Mouse (Mus musculus) left cerebral cortex, postnatal 25 days (tissue): Measurements from ENCODE around the gene Ypel4. TPM values are rescaled to one million over a fixed set of nuclear protein-coding genes. Genes with fewer than 3 reads are reported as not detected.
"Not testable (repeated sequence)": the region's sequence is repeated elsewhere in the genome, so short reads cannot be mapped to it uniquely, and the experiment has no call there.

Experiments used
- DNase-seq, 2 experiments: peaks; one replicate each; pipeline ENCODE4 v3.0.0; 2022; ENCODE audit warnings: low spot score in 2 of 2, mixed read lengths in 1 of 2
- intact Hi-C: fragments of 180-260 bp; cut with DNase I; formaldehyde crosslinking; loops from one replicate; pipeline ENCODE4 v1.15.1; 2025
- total RNA-seq, 2 experiments: library from RNA; stranded (reverse); gene quantifications; 2 replicates each; pipeline ENCODE4 v1.2.3; 2021

Ypel4 gene
- total RNA-seq, 2 experiments from 2014 or later: 66.7 to 69.0 TPM

GRCm38 (mm10) chr2:84725770-84726169, 8.1 kb upstream of the Ypel4 start:
- intact Hi-C loops: no loop called here
- DNase-seq: no peak

DNA sequence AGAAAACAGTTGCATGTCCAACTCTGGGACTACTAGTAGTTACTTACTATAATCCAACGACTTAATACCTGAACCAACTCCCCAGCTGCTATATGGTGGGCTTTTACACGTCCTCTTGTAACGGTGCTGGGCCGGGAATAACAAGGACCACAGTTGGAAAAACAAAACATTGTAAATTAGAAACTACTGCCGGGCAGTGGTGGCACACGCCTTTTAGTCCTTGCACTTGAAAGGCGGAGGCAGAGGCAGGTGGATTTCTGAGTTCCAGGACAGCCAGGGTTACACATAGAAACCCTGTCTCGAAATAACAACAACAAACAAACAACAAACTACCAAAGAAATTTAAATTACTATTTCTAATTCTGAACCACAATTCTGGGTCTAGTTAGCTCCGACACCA, 7.1 kb upstream of the Ypel4 start:
- DNase-seq: no peak
- intact Hi-C loops: loop anchor here (1.0 kb wide), 1 partner anchor 11 kb away; the partner anchor contains the start of gene Zdhhc5

- intact Hi-C loops: loop anchor here (1.0 kb wide), 1 partner anchor 12 kb away; the partner anchor contains the start of gene Zdhhc5
- DNase-seq: peak; percentile 97 to 99
Observed at GRCm38 (mm10) chr2:84727172-84727858, 6.5 kb upstream of the Ypel4 start, which contains the start of gene Clp1. Clp1 (minus strand) TSS chr2:84727350.

DNA sequence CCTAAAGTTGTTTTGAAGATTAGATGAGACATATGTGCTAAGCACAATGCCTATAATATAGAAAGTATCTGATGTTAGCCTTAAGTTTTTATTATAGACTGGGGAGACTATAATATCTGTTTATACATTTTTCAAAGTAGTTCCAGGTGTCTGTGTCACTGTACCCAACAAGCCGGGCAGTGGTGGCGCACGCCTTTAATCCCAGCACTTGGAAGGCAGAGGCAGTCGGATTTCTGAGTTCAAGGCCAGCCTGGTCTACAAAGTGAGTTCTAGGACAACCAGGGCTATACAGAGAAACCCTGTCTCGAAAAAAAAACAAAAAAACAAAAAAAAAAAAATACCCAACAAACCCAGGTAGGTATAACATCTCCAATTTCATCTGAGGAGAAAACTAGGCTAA, 5.7 kb upstream of the Ypel4 start:
- intact Hi-C loops, DNase-seq: not testable (repeated sequence)

DNA sequence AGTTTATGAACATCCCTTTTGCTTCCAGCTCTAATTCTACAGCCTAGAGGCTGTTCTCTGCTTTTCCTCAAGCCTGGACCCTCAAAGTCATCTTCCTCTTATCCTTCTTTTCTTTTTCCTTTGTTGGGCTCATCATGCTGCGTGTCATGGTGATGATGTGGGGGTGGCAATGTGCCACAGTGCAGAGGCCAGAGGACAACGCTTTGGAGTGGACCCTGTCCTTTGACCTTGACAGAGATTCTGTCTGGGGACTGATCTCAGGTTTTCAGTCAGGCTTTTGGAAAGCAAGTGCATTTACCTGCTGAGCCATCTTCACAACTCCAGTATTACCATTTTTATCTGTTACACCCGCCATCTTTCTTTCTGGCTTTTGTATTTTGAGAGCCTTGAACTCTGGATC, 2.7 kb upstream of the Ypel4 start:
- DNase-seq: no peak
- intact Hi-C loops: loop anchor here (10.0 kb wide), 1 partner anchor 304 kb away; the partner anchor contains the start of genes P2rx3 and Ssrp1

- intact Hi-C loops: loop anchor here (10.0 kb wide), 1 partner anchor 302 kb away; the partner anchor contains the start of genes P2rx3 and Ssrp1
- DNase-seq: no peak
Observed at GRCm38 (mm10) chr2:84732394-84732793, 1.5 kb upstream of the Ypel4 start.

DNA sequence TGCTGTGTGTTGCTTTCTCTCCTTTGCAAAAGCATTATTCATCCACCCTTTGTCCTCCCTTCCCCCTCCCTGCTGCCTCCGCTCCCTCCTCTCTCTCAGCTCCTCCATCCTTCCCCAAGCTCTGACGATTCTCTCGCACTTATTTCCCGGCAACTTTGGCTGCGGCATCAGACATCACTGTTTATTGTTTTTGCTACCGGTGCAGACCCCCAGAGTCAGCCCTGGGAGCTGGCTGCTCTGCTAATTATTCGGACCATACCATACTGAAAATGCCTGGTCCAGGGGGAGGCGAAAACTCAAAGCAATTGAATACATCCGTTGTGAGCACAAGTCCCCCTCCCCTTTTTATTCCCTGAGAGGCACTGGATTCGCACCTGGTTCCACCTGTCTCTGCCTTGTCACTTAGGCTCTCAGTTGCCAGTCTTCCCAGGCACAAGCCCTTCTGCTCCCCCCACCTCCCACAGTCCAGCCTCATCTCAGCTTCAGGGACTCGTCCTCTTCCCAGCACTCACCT, 550 bp downstream of the Ypel4 start:
- peak in 1 of 2 experiments; percentile 56 for DNase-seq
- intact Hi-C loops: loop anchor here (2.0 to 10.0 kb wide), 2 partner anchors 64 to 300 kb away; partner anchors contain the start of genes P2rx3, Ssrp1 and Ube2l6

DNA sequence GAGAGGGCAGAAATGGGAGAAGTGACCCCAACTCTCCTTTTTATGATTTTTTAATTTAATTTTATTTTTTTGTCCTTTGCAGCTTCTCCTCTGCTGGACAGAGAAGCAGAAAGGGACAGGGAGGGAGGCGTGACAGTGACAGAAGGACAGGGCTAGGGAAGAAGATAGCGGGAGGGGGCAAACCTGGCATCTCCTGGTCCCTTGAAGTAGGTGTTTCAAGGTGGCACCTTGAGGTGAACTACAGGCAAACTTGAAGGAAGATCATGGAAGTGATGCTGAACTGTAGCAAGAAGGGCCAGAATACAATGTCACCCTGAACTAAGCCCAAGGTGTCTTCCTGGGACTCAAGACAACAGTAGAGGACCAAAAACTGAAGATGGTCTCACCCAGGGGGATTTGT, 1.1 kb downstream of the Ypel4 start:
- intact Hi-C loops: loop anchor here (2.0 to 10.0 kb wide), 2 partner anchors 64 to 300 kb away; partner anchors contain the start of genes P2rx3, Ssrp1 and Ube2l6

GRCm38 (mm10) chr2:84735346-84735920, 1.6 kb downstream of the Ypel4 start:
- no peak for DNase-seq
- intact Hi-C loops: loop anchor here (2.0 to 10.0 kb wide), 2 partner anchors 63 to 299 kb away; partner anchors contain the start of genes P2rx3, Ssrp1 and Ube2l6

More for the DNA sequence above, 1.1 kb downstream of the Ypel4 start:
- no peak for DNase-seq

DNA sequence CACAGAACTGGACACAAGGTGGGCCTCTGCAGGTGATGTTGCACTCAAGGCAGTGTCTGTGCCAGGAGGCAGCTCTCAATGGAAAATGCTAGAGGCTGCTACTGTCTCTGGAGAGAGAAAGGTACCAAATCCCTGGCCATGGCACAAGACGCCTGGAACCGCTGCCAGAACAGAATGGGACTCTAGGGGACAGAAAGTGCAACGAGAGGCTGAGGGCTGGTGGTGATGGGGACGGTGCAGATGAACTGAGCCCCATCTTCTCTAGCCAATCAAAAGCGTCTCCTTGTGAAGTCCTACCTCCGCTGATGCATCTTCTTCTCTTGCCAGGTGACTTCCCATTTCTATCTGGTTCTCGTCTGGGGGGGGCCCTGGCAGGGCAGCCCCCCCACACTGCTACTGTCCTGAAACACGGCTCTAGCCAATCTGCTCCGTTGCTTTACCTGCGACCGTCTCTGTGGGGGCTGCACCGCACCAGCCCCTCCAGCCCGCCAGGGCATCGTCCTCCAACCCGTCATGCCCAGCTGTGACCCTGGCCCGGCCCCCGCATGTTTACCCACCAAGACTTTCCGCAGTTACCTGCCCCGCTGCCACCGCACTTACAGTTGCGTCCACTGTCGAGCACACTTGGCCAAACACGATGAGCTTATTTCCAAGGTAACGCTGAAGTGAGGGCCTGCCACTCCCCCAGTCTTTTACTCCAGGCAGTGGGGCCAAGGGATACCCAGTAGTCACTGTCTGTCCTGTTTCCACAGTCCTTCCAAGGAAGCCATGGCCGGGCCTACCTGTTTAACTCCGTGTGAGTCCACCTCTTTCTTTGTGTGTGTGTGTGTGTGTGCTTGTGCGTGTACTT, 2.7 kb downstream of the Ypel4 start:
- intact Hi-C loops: loop anchor here (10.0 kb wide), 1 partner anchor 298 kb away; the partner anchor contains the start of genes P2rx3 and Ssrp1
- no peak for DNase-seq

- DNase-seq: no peak
- intact Hi-C loops: loop anchor here (10.0 kb wide), 1 partner anchor 297 kb away; the partner anchor contains the start of genes P2rx3 and Ssrp1
Observed at GRCm38 (mm10) chr2:84737451-84737925, 3.6 kb downstream of the Ypel4 start.

DNA sequence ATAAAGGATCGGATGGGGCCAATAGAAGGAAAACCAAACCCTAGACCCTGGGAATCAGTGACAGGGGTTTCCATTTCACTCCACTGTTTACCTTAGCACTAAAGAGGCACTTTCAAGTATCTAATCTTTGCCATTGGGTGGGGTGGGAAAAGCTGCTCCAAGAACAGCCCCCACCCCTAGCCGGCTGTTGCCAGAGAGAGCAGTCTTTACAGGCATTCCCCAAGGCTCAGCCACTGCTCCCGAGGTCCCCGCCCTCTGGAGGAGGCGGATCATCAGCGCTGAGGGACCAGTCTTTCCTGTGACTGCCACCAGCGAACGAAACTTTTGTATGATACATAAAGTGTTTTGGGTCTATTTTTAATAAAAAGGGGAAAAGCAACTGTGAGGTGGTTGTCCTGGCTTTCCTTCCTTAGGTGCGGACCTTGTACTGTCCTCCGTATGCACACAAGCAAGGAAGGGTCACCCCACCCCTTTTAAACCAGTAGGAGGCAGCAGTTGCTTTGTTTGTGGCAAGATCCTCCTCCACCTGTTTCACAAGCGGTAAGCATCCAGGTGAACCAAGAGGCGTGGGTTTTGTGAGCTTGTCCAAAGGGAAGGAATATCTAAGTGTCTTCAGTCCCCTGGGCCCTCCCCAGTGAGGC, 4.5 kb downstream of the Ypel4 start:
- no peak for DNase-seq
- intact Hi-C loops: loop anchor here (10.0 kb wide), 1 partner anchor 296 kb away; the partner anchor contains the start of genes P2rx3 and Ssrp1

- DNase-seq: no peak
- intact Hi-C loops: no loop called here
Observed at GRCm38 (mm10) chr2:84740608-84741333, 6.9 kb downstream of the Ypel4 start.

GRCm38 (mm10) chr2:84741841-84742450, 8.1 kb downstream of the Ypel4 start:
- peak in 1 of 2 experiments; percentile 4 for DNase-seq
- intact Hi-C loops: no loop called here

DNA sequence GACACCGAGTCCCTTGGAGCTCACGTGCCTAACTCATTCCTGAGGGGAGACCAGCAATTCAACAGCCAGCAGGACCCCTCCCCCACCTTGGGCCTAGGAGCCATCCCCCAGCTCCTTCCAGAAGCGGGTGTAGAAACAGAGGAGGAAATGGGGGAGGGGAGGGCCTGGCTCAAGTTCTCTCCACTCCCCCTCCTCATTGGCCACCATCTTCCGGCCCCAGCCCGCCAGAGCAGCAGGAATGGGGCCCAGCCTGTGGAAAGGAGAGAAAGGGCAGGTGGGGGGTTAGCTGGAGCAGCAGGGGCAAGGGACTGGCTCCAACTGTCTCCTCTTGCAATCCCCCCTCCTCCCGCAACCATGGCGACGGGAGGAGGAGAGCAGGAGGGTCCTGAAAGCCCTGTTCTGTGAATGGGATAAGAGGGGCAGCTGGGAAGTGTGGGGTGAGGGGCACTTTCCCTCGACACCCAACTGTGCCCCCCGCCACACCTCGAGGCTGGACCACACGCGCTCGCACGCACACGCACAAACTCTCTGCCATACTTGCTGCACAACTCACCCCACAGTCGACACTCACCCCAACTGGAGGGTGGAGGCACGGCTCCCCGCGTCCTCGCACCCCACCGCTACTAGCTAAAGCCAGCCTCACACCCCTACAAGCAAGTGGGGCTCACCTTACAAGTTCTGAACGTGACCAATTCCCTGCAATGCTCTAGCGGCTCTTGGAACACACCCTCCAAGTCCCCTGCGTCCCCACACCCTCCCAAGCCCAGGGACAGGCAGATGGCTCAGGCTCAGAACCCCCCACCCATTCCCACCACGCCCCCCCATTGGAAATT, 8.8 kb downstream of the Ypel4 start:
- peak in 1 of 2 experiments; percentile 16 for DNase-seq
- intact Hi-C loops: no loop called here

DNA sequence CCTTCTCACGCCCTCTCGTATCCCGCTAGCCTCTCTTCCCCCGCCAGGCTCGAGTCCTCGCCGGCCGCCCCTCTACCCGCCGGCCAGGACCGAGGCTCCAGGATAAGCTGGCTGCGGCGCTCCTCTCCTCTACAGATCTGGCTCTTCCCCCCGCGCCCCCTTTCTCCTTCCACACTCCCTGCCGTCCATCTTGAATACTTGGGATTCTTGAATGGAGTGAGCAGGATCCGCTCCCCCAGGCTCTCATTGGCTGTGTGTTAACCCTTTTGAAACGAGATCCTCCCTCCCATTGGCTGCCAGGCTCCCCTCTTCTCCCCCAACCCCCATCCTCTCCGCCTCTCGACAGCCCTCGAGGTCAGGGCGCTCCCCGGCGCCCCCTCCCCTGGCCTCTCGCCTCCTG, 9.7 kb downstream of the Ypel4 start, which contains the start of gene Gm19426:
Gene Gm19426 (minus strand): TSS at position 95 of the 400 bp plus-strand sequence.
- intact Hi-C loops: no loop called here
- peak; percentile 58 to 74 for DNase-seq

DNA sequence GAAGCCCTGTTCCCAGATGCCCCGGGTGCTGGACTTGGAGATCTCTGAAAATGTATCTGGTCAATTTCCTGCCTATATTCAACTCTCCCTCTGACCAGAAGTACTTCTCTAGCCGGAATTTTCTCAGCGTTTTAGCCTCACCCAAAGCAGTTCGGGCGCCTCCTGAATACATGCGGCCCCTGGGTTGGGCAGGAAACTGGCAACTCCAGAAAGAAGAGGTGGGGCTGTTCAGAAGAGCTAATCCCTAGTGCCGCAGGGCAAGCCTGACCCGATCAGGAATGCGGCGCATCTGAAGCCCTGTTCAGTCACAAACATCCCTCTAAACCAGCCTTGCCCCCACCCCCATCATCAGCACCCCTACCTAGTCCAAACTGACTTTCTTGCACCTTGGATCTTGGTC, 10.3 kb downstream of the Ypel4 start:
- intact Hi-C loops: no loop called here
- DNase-seq: no peak
